21 mouse cellular contexts compared by ENCODE assay signal in the genomic region with DNA sequence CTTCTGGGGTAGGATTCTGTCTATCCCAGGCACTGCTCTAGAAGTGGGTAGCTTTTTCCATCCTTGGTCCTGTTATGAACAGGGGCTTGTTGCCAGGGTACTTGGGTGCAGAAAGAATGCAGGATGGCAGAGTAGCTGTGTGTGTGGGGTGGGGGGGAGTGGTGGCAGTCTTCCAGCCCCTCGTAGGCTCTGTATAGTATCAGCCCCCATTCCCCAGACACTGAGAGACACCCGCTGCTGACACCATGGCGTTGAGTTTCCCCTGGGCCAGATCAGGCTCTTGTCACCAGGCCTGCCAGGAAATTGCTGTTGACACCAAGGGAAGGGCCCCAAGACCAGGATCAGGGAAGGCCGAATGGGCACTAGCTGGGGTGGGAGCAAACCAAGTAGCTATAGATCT. TPM values are rescaled to one million over a fixed set of nuclear protein-coding genes. Genes with fewer than 3 reads are reported as not detected.
A peak's percentile ranks its signal among the peaks of the same experiment; 100 is the strongest.
DNase-seq lines count a peak whose midpoint lies in the region; ATAC-seq and TF ChIP-seq lines count a peak whose summit lies in the region.
"Had no signal": no experiment of that assay in that cellular context is flagged by ENCODE, and none has a peak within 500 bp of the region (broad histone marks: within the 10 kb centered on the region; RNA-seq: fewer than 3 reads in every experiment).

No protein-coding gene starts in this region.

- H3K36me3 ChIP-seq in heart, embryonic 15.5 days: no peaks in the 10 kb centered on the region
- H3K36me3 ChIP-seq in midbrain, embryonic 13.5 days: no peaks in the 10 kb centered on the region
- H3K36me3 ChIP-seq in midbrain, embryonic 10.5 days: no peaks in the 10 kb centered on the region
- H3K36me3 ChIP-seq in hindbrain, postnatal 0 days (ENCODE audit: insufficient read depth, low read length): no peaks in the 10 kb centered on the region
- H3K36me3 ChIP-seq: midbrain, embryonic 12.5 days had no signal

- TF ChIP-seq CTCF in hindbrain, postnatal 0 days (IDR thresholded peaks at IDR 0.05; ENCODE audit: low read depth): no peak

- intact Hi-C loops in heart, postnatal 36 days (cut with DNase I): no loop called here

- peak overlapping the region; percentile 67 for H3K27ac ChIP-seq in heart, embryonic 15.5 days
- H3K27ac ChIP-seq in midbrain, embryonic 13.5 days: no peak overlapping the region
- H3K27ac ChIP-seq in midbrain, embryonic 10.5 days (replicated peaks): no peak overlapping the region
- no peak overlapping the region for H3K27ac ChIP-seq in hindbrain, postnatal 0 days
- H3K27ac ChIP-seq: midbrain, embryonic 12.5 days had no signal

- WGBS in heart, embryonic 15.5 days: 15% methylated on average over 4 of the region's 4 CpGs
- 60% methylated on average over 4 of the region's 4 CpGs for WGBS in midbrain, embryonic 13.5 days
- WGBS in midbrain, embryonic 10.5 days: 93% methylated on average over 4 of the region's 4 CpGs
- 46% methylated on average over 4 of the region's 4 CpGs for WGBS in hindbrain, postnatal 0 days

- H3K9me3 ChIP-seq in heart, embryonic 15.5 days (replicated peaks): no peaks in the 10 kb centered on the region
- H3K9me3 ChIP-seq in midbrain, embryonic 13.5 days: no peaks in the 10 kb centered on the region
- H3K9me3 ChIP-seq in midbrain, embryonic 10.5 days (replicated peaks): no peaks in the 10 kb centered on the region
- H3K9me3 ChIP-seq in hindbrain, postnatal 0 days (ENCODE audit: low read length): no peaks in the 10 kb centered on the region
- H3K9me3 ChIP-seq: midbrain, embryonic 12.5 days had no signal

- DNase-seq in heart, postnatal 36 days: no peak
- no peak for DNase-seq in midbrain, embryonic 10.5 days (ENCODE audit: low spot score)
- peak; percentile 48 for DNase-seq in hindbrain, postnatal 0 days (ENCODE audit: low spot score)
- no peak for DNase-seq in thymus, postnatal 14 days
- DNase-seq in adrenal gland, adult (ENCODE audit: inconsistent age in 2 of 2, low spot score in 1 of 2): no peak
- DNase-seq: adrenal gland, postnatal 36 days; cerebellum, postnatal 36 days; gastrocnemius, postnatal 36 days; kidney, postnatal 25 days; lung, postnatal 10 days; thymus, adult 2 months had no signal

- H3K4me2 ChIP-seq in heart, embryonic 15.5 days: no peak overlapping the region
- H3K4me2 ChIP-seq in midbrain, embryonic 13.5 days (replicated peaks): no peak overlapping the region
- H3K4me2 ChIP-seq in hindbrain, postnatal 0 days (ENCODE audit: low read depth, low read length): no peak overlapping the region
- H3K4me2 ChIP-seq: liver, embryonic 11.5 days; midbrain, embryonic 12.5 days had no signal

- no peak overlapping the region for H3K9ac ChIP-seq in heart, embryonic 15.5 days
- no peak overlapping the region for H3K9ac ChIP-seq in midbrain, embryonic 13.5 days (replicated peaks)
- no peak overlapping the region for H3K9ac ChIP-seq in hindbrain, postnatal 0 days (replicated peaks; ENCODE audit: low read length)
- H3K9ac ChIP-seq: midbrain, embryonic 12.5 days had no signal

- peaks cover 49% of the 10 kb centered on the region for H3K4me1 ChIP-seq in heart, embryonic 15.5 days (replicated peaks)
- no peaks in the 10 kb centered on the region for H3K4me1 ChIP-seq in midbrain, embryonic 13.5 days (replicated peaks)
- peaks cover 11% of the 10 kb centered on the region for H3K4me1 ChIP-seq in midbrain, embryonic 10.5 days
- H3K4me1 ChIP-seq in hindbrain, postnatal 0 days (ENCODE audit: insufficient read depth, low read length): no peaks in the 10 kb centered on the region

- peak; percentile 77 for ATAC-seq in heart, embryonic 15.5 days (replicated peaks; ENCODE audit: insufficient number of reproducible peaks, insufficient read depth, low FRiP score, low read depth)
- ATAC-seq in midbrain, embryonic 13.5 days: peak; percentile 68
- ATAC-seq in hindbrain, postnatal 0 days: peak; percentile 47; the same call in 1 of the 2 replicates
- ATAC-seq: CD4-positive, CD25-positive, alpha-beta regulatory T cell, adult 4 months; intestine, postnatal 0 days had no signal

- no peak overlapping the region for H3K4me3 ChIP-seq in heart, embryonic 15.5 days
- no peak overlapping the region for H3K4me3 ChIP-seq in midbrain, embryonic 13.5 days (replicated peaks)
- no peak overlapping the region for H3K4me3 ChIP-seq in midbrain, embryonic 10.5 days
- H3K4me3 ChIP-seq in hindbrain, postnatal 0 days (ENCODE audit: low read length): no peak overlapping the region
- H3K4me3 ChIP-seq: midbrain, embryonic 12.5 days had no signal

- H3K27me3 ChIP-seq in heart, embryonic 15.5 days: peaks cover 6% of the 10 kb centered on the region; the same call in 1 of the 2 replicates
- no peaks in the 10 kb centered on the region for H3K27me3 ChIP-seq in midbrain, embryonic 13.5 days
- peaks cover 13% of the 10 kb centered on the region; the same call in 1 of the 2 replicates for H3K27me3 ChIP-seq in midbrain, embryonic 10.5 days (ENCODE audit: low read depth, poor library complexity, severe bottlenecking)
- no peaks in the 10 kb centered on the region for H3K27me3 ChIP-seq in hindbrain, postnatal 0 days (ENCODE audit: insufficient read depth, low read length)

RNA-seq across cellular contexts. Expression of a gene that starts 13.8 kb away (rescaled TPM):
- not detected in 2 replicates for polyA plus RNA-seq in heart, embryonic 15.5 days (2015; fragmentation: Nextera tagmentation; extraction: Ambion mirVana)
- not detected for total RNA-seq in heart, postnatal 36 days (2021)
- polyA plus RNA-seq in midbrain, embryonic 13.5 days (2015; fragmentation: Nextera tagmentation; extraction: Ambion mirVana): not detected in 2 replicates
- 0.12 TPM in 1 of 2 replicates, not detected in the other for polyA plus RNA-seq in midbrain, embryonic 10.5 days (2016; fragmentation: Nextera tagmentation; extraction: Ambion mirVana)
- not detected in 2 replicates for total RNA-seq in hindbrain, postnatal 0 days (2014; rRNA removed)
- polyA plus RNA-seq in hindbrain, postnatal 0 days (2015; fragmentation: Nextera tagmentation; extraction: Ambion mirVana): not detected in 2 replicates
- total RNA-seq: adrenal gland, postnatal 36 days; gastrocnemius, postnatal 36 days; layer of hippocampus, postnatal 14 days; left cerebral cortex, postnatal 36 days; neutrophil, adult 5-6 weeks had no signal
- polyA plus RNA-seq: CD4-positive, CD25-positive, alpha-beta regulatory T cell, adult 4 months; embryonic facial prominence, embryonic 14.5 days; intestine, postnatal 0 days; liver, embryonic 11.5 days; midbrain, embryonic 12.5 days had no signal

RNA-seq across cellular contexts. Expression of a gene that starts 26.1 kb away (rescaled TPM):
- 0.29 and 0.33 TPM in 2 replicates for polyA plus RNA-seq in heart, embryonic 15.5 days (2015; fragmentation: Nextera tagmentation; extraction: Ambion mirVana)
- not detected for total RNA-seq in heart, postnatal 36 days (2021)
- polyA plus RNA-seq in midbrain, embryonic 13.5 days (2015; fragmentation: Nextera tagmentation; extraction: Ambion mirVana): 0.49 and 1.2 TPM in 2 replicates
- polyA plus RNA-seq in midbrain, embryonic 10.5 days (2016; fragmentation: Nextera tagmentation; extraction: Ambion mirVana): 4.9 and 6.7 TPM in 2 replicates
- total RNA-seq in hindbrain, postnatal 0 days (2014; rRNA removed): 0.16 TPM in 1 of 2 replicates, not detected in the other
- polyA plus RNA-seq in hindbrain, postnatal 0 days (2015; fragmentation: Nextera tagmentation; extraction: Ambion mirVana): 0.45 TPM in 2 replicates
- total RNA-seq: adrenal gland, postnatal 36 days; gastrocnemius, postnatal 36 days; neutrophil, adult 5-6 weeks had no signal
- polyA plus RNA-seq: CD4-positive, CD25-positive, alpha-beta regulatory T cell, adult 4 months; intestine, postnatal 0 days had no signal

RNA-seq across cellular contexts. Expression of a gene that starts 50.9 kb away (rescaled TPM):
- 4.7 TPM in 2 replicates for polyA plus RNA-seq in heart, embryonic 15.5 days (2015; fragmentation: Nextera tagmentation; extraction: Ambion mirVana)
- 1 to 10 TPM; 1.5 to 2.0 TPM for total RNA-seq in heart, postnatal 36 days (2021)
- 6.0 and 13.4 TPM in 2 replicates for polyA plus RNA-seq in midbrain, embryonic 13.5 days (2015; fragmentation: Nextera tagmentation; extraction: Ambion mirVana)
- polyA plus RNA-seq in midbrain, embryonic 10.5 days (2016; fragmentation: Nextera tagmentation; extraction: Ambion mirVana): 1.4 and 1.6 TPM in 2 replicates
- total RNA-seq in hindbrain, postnatal 0 days (2014; rRNA removed): 66.3 and 71.8 TPM in 2 replicates
- 18.9 and 20.6 TPM in 2 replicates for polyA plus RNA-seq in hindbrain, postnatal 0 days (2015; fragmentation: Nextera tagmentation; extraction: Ambion mirVana)
- polyA plus RNA-seq: CD4-positive, CD25-positive, alpha-beta regulatory T cell, adult 4 months had no signal
